ENCODE assay signal across 18 mouse cellular contexts in the genomic region with DNA sequence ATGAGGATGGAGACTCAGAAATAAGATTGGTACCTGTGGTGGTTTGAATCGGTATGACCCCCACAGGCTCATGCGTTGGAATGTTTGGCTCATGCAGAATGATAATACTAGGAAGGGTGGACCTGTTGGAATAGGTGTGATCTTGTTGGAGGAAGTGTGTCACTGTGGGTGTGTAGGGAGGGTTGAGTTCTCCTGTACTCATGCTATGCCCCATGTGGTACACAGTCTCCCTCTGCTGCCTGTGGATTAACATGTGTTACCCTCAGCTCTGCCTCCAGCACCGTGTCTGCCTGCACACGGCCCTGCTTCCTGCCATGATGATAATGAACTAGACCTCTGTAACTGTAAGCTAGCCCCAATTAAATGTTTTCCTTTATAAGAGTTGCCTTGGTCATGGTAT. TPM values are rescaled to one million over a fixed set of nuclear protein-coding genes. Genes with fewer than 3 reads are reported as not detected.
DNase-seq lines count a peak whose midpoint lies in the region; ATAC-seq and TF ChIP-seq lines count a peak whose summit lies in the region.
"Had no signal": no experiment of that assay in that cellular context is flagged by ENCODE, and none has a peak within 500 bp of the region (broad histone marks: within the 10 kb centered on the region; RNA-seq: fewer than 3 reads in every experiment).

No protein-coding gene starts in this region.

- no peaks in the 10 kb centered on the region for H3K36me3 ChIP-seq in spleen, adult 2 months (ENCODE audit: control insufficient read depth, insufficient read depth, low read length)
- H3K36me3 ChIP-seq: forebrain, embryonic 15.5 days; heart, embryonic 13.5 days; limb, embryonic 13.5 days had no signal

- no peaks in the 10 kb centered on the region for H3K4me1 ChIP-seq in spleen, adult 2 months (ENCODE audit: control insufficient read depth, insufficient read depth, insufficient read length)
- H3K4me1 ChIP-seq: forebrain, embryonic 15.5 days; heart, embryonic 13.5 days had no signal

- peak; percentile 10; the same call in 1 of the 2 replicates for TF ChIP-seq CTCF in spleen, adult 2 months (IDR thresholded peaks at IDR 0.05; ENCODE audit: extremely low read depth, insufficient read depth, insufficient read length, insufficient replicate concordance)
- TF ChIP-seq CTCF in layer of hippocampus, adult 2 months (conservative IDR thresholded peaks at IDR 0.05), result no peak

- TF ChIP-seq POLR2A in spleen, adult 2 months (IDR thresholded peaks at IDR 0.05; ENCODE audit: low read depth, low read length), result no peak

- WGBS in spleen, adult 2 months, result 49% methylated on average over 4 of the region's 4 CpGs

- H3K4me3 ChIP-seq in spleen, adult 2 months (ENCODE audit: extremely low read depth, insufficient read depth, insufficient read length), result no peak overlapping the region
- no peak overlapping the region for H3K4me3 ChIP-seq in layer of hippocampus, adult 2 months
- H3K4me3 ChIP-seq: forebrain, embryonic 15.5 days; heart, embryonic 13.5 days; left cerebral cortex, adult 2 months; limb, embryonic 13.5 days had no signal

- DNase-seq in heart, adult 11 months, result peak; percentile 78
- no peak for DNase-seq in heart, postnatal 4 days
- no peak for DNase-seq in spleen, adult 2 months (ENCODE audit: low read depth in 1 of 2, low spot score in 2 of 2)
- DNase-seq in spleen, postnatal 36 days (ENCODE audit: low spot score in 2 of 2), result no peak
- peak; percentile 17 for DNase-seq in thymus, postnatal 25 days
- no peak for DNase-seq in layer of hippocampus, adult 2 months (ENCODE audit: low spot score in 2 of 2)
- DNase-seq in layer of hippocampus, postnatal 25 days (ENCODE audit: extremely low spot score in 1 of 2, low spot score in 1 of 2), result no peak
- DNase-seq: cerebellum, postnatal 10 days; heart, postnatal 36 days; lung, embryonic 14.5 days; right cerebral cortex, adult 18-20 months had no signal

- peak; percentile 72; the same call in 1 of the 2 replicates for ATAC-seq in common myeloid progenitor, adult 5-6 weeks (replicated peaks; ENCODE audit: low read depth, poor library complexity, severe bottlenecking)
- ATAC-seq: forebrain, embryonic 15.5 days; hindbrain, embryonic 16.5 days; midbrain, embryonic 16.5 days had no signal

- H3K27me3 ChIP-seq in spleen, adult 2 months (ENCODE audit: control insufficient read depth, insufficient read depth, low read length), result no peaks in the 10 kb centered on the region
- H3K27me3 ChIP-seq: forebrain, embryonic 15.5 days; heart, embryonic 13.5 days; limb, embryonic 13.5 days had no signal

- H3K27ac ChIP-seq in spleen, adult 2 months (ENCODE audit: insufficient read depth, low read length), result no peak overlapping the region
- no peak overlapping the region for H3K27ac ChIP-seq in layer of hippocampus, adult 2 months
- H3K27ac ChIP-seq: forebrain, embryonic 15.5 days; heart, embryonic 13.5 days; left cerebral cortex, adult 2 months; limb, embryonic 13.5 days had no signal

RNA-seq across cellular contexts. Expression of gene Ankrd44, which starts 28.7 kb away (rescaled TPM):
- 10 to 100 TPM; 18.0 to 20.9 TPM for total RNA-seq in heart, postnatal 4 days (2021)
- polyA plus RNA-seq in spleen, adult 2 months (2012; rRNA removed), result 43.1 and 46.2 TPM in 2 replicates
- total RNA-seq in common myeloid progenitor, adult 5-6 weeks (2017), result 38.8 and 51.0 TPM in 2 replicates
- total RNA-seq in layer of hippocampus, adult 2 months (2021), result 10 to 100 TPM in 1 of 2 experiments, 1 to 10 TPM in 1; 8.8 to 14.5 TPM
- 10 to 100 TPM; 17.1 to 17.3 TPM for total RNA-seq in layer of hippocampus, postnatal 25 days (2021)

Comparison
In these comparisons a context has a peak if more than half of its experiments do, and no peak if none do; other contexts are left out.
1. DNase-seq: peak in heart, adult 11 months (single experiment) and thymus, postnatal 25 days (single experiment); none in heart, postnatal 4 days (single experiment), spleen, adult 2 months (0 of 2), spleen, postnatal 36 days (0 of 2), layer of hippocampus, adult 2 months (0 of 2) and layer of hippocampus, postnatal 25 days (0 of 2).